Mouse (Mus musculus) heart, postnatal 0 days (tissue): Measurements from ENCODE around the gene Unc119.

ENCODE experiments used
- CTCF ChIP-seq: IDR thresholded peaks from 2 replicates; pipeline ENCODE4 v1.5.1; 2016; ENCODE audit warnings: antibody characterized with exemption, control low read depth, low read depth
- EP300 ChIP-seq: IDR thresholded peaks from 2 replicates; pipeline ENCODE4 v1.6.1; 2016; ENCODE audit warnings: antibody characterized with exemption, low read depth

- no peak for TF ChIP-seq CTCF
- TF ChIP-seq EP300, result no peak
Measured at GRCm38 (mm10) chr11:78380351-78380750, 37.1 kb downstream of the Unc119 start.
